Mouse (Mus musculus): ENCODE data around the gene Tjp2.
"Not testable (repeated sequence)": the region's sequence is repeated elsewhere in the genome, so short reads cannot be mapped to it uniquely, and the experiment has no call there.

Tjp2 gene

GRCm38 (mm10) chr19:24224500-24225304 lies at the start of gene Tjp2:
Gene Tjp2, minus strand, starts transcription at chr19:24225030.
- peak in 1 of 2 experiments; percentile 30 for DNase-seq (ENCODE audit: low spot score in 2 of 2)

- no peak for DNase-seq (ENCODE audit: low spot score in 2 of 2)
Observed at GRCm38 (mm10) chr19:24274281-24274680, 49.5 kb upstream of the Tjp2 start.

GRCm38 (mm10) chr19:24271746-24272426 lies 47.1 kb upstream of the Tjp2 start:
- peak; percentile 57 to 77 for DNase-seq (ENCODE audit: low spot score in 2 of 2)

- DNase-seq (ENCODE audit: low spot score in 2 of 2), result no peak
Observed at GRCm38 (mm10) chr19:24271326-24271725, 46.5 kb upstream of the Tjp2 start.

GRCm38 (mm10) chr19:24268531-24268930 lies 43.7 kb upstream of the Tjp2 start:
- DNase-seq (ENCODE audit: low spot score in 2 of 2), result no peak

- DNase-seq (ENCODE audit: low spot score in 2 of 2), result no peak
Observed at GRCm38 (mm10) chr19:24266046-24266830, 41.4 kb upstream of the Tjp2 start.

GRCm38 (mm10) chr19:24264991-24265390 lies 40.2 kb upstream of the Tjp2 start:
- peak; percentile 50 to 70 for DNase-seq (ENCODE audit: low spot score in 2 of 2)

GRCm38 (mm10) chr19:24262736-24263135 lies 37.9 kb upstream of the Tjp2 start:
- DNase-seq (ENCODE audit: low spot score in 2 of 2), result no peak

GRCm38 (mm10) chr19:24259390-24260351 lies 34.8 kb upstream of the Tjp2 start:
- no peak for DNase-seq (ENCODE audit: low spot score in 2 of 2)

- DNase-seq (ENCODE audit: low spot score in 2 of 2), result no peak
Observed at GRCm38 (mm10) chr19:24258368-24258767, 33.5 kb upstream of the Tjp2 start.

- no peak for DNase-seq (ENCODE audit: low spot score in 2 of 2)
Observed at GRCm38 (mm10) chr19:24257962-24258361, 33.1 kb upstream of the Tjp2 start.

GRCm38 (mm10) chr19:24253657-24254260 lies 28.9 kb upstream of the Tjp2 start:
- no peak for DNase-seq (ENCODE audit: low spot score in 2 of 2)

GRCm38 (mm10) chr19:24251869-24252268 lies 27.0 kb upstream of the Tjp2 start:
- DNase-seq (ENCODE audit: low spot score in 2 of 2), result no peak

- no peak for DNase-seq (ENCODE audit: low spot score in 2 of 2)
Observed at GRCm38 (mm10) chr19:24243340-24243739, 18.5 kb upstream of the Tjp2 start.

GRCm38 (mm10) chr19:24241799-24242546 lies 17.1 kb upstream of the Tjp2 start:
- DNase-seq (ENCODE audit: low spot score in 2 of 2), result no peak

- no peak for DNase-seq (ENCODE audit: low spot score in 2 of 2)
Observed at GRCm38 (mm10) chr19:24241271-24241670, 16.4 kb upstream of the Tjp2 start.

- no peak for DNase-seq (ENCODE audit: low spot score in 2 of 2)
Observed at GRCm38 (mm10) chr19:24238011-24238410, 13.2 kb upstream of the Tjp2 start.

- DNase-seq (ENCODE audit: low spot score in 2 of 2), result not testable (repeated sequence)
Observed at GRCm38 (mm10) chr19:24232356-24232755, 7.5 kb upstream of the Tjp2 start.

- no peak for DNase-seq (ENCODE audit: low spot score in 2 of 2)
Observed at GRCm38 (mm10) chr19:24225305-24225696, 471 bp upstream of the Tjp2 start.

GRCm38 (mm10) chr19:24223851-24224251 lies 979 bp downstream of the Tjp2 start:
- no peak for DNase-seq (ENCODE audit: low spot score in 2 of 2)
